Mouse (Mus musculus): Measurements from ENCODE around the gene Snrpg.

Gene Snrpg

DNA sequence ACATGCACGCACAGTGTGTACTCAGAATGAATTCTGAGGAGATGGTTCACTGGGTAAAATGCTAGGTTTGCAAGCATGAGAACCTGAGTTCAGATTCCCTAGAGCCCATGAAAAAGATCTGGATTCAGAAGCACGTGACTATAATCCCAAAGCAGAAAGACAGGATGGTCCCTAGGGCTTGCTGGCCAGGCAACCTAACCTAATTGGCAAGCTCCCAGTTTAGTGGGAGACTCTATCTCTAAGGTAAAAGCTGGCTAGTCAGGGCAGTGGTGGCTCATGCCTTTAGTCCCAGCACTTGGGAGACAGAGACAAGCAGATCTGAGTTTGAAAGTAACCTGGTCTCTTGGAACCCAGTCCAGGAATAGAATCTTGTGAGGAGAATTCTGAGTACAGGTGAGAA, 27.9 kb downstream of the Snrpg start:
- no peak for DNase-seq (ENCODE audit: low read depth, low spot score)

DNA sequence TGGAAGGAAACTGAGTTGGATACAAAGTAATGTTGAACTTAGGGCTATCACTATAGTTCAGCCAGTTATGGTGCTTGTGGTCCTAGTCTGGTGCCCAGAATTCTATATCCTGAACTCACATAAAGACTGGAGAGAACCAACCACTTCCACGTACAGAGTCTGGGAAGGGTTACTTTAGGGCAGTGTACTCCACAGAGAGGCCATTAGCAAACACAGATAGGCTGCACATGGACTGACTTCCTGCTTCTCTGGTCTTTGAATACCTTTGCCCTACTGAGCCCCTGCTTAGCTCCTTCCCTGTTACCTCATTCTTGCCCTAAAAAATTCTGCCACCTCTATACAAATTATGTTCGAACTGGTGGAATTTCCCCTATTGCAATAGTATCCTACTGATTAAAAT, 28.9 kb downstream of the Snrpg start:
- DNase-seq (ENCODE audit: low read depth, low spot score) = no peak

DNA sequence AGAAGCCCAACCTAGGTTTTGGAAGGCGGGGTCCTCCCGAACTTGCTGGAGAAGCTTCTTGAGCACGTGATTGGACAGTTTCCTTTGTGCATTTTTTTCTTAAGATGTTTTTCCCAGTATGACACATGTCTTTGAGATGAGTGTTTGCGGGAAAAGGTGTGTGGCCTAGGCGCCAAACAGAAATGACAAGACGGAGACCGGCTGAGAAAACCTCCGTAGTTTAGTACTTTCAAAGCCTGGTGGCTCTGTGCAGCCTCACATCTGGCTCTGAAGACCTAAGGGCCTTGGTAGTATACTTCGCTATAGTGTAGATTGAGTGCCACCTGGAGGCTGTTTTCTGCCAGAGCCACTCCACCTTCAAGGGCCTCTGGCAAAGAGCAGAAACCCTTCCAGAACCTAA, 29.9 kb downstream of the Snrpg start:
- DNase-seq (ENCODE audit: low read depth, low spot score) = peak; percentile 86

DNA sequence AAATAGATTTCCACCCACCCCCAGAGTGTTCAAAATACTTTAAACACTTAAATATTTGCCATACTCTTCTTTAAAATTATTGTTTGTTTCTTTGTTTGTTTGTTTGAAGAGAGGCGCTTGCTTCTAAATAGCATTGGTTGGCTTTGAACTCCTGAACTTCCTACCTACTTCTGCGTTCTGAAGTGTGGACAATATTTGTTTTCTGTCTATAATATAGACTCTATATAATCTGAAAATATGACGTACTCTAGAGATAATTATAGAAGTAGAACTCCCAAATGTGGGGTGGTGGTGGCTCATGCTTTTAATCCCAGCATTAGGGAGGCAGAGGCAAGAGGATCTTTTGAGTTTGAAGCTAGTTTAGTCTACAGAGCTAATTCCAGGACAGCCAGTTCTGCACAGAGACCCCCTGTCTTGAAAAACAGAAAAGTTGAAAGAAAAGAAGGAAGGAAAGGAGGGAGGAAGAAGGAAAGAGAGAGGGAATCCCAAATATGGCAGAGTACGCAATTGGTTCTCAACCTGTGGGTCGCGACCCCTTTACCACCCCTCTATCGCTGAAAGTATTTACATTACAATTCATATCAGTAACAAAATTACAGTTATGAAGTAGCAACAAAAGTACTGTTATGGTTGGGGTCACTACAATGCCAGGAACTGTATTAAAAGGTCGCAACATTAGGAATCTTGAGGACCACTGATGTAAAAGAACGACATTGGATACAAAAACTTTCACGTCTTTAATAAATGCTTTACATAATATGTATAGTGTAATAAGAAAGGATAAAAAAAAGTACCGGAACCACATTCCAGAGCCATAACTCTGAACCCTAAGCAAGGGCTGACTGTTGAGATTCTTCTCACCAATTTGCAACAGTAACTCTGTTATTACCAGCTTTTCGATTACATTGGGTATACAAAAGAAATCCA, 31.8 kb downstream of the Snrpg start:
- no peak for DNase-seq (ENCODE audit: low read depth, low spot score)

DNA sequence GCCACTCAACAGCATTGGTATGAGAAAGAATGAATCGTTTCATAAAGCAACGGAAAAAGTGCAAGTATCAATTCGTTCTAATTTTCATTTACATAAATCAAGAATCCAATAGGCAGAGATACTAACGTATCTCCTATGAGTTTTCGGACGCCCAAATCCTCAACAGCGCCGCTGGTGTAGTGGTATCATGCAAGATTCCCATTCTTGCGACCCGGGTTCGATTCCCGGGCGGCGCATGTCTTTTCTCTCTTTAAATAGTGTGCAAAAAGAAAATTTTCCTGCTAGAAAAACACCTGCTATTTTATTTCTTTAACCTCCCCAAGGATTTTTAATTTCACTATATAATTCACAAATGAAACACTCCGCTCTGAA, 32.6 kb downstream of the Snrpg start:
- no peak for DNase-seq (ENCODE audit: low read depth, low spot score)

DNA sequence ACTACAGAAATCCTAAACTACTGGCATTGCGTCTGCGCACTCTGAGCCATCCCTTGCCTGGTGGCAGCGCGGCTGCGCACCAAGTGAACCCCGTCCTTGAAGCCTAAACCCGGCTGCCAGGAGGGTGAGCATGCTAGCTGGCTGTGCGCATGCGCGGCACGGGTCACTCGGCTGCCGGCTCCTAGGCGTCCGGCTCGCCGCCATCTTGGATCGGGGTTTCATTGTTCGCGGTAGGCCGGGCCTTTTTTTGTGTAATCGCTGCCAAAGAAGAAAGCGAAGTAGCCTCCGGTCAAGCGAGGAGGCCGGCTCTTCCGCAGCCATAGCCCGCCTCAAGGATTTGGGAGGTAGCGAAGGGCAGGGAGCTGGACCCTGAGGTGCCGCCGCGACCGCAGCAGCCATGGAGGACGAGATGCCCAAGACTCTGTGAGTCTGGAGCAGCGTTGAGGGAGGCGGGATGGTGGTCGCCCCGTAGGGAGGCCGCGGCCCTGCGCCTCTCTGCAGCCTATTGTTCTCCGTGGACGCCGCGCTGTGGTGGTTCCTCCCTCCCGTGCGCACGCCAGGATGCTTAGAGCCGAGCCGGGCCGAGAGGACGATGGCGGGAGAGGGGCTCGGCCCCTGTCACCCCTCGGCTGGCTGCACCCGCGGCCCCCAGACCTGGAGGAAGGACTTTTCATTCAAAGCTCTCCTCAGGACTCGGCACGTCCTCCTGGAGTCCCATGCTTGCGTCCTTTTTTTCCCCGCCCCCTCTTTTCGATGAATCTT, 33.2 kb downstream of the Snrpg start, which contains the start of gene Tia1:
Gene Tia1, plus strand, starts transcription at position 120 of the 762 bp plus-strand sequence.
- DNase-seq (ENCODE audit: low read depth, low spot score) = peak; percentile 99

DNA sequence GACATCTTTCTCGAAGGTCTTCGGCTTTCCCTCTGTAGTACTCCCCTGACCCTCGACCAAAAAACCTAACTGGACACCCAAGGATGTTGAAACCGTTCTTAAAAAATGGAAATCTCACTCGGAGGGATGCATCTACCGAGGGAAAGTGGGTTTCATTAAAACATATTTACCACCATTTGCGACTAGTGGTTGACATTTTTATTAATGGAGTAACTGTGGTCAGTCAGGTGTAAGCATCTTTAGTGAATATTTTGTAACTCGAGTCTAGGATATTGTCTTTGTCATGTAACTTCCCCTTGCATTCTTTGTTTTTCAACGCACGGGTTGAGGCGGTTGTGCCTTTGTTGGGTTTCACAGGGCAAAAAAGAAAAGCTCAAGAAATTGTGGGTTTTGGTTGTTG, 33.9 kb downstream of the Snrpg start:
- peak; percentile 35 for DNase-seq (ENCODE audit: low read depth, low spot score)

DNA sequence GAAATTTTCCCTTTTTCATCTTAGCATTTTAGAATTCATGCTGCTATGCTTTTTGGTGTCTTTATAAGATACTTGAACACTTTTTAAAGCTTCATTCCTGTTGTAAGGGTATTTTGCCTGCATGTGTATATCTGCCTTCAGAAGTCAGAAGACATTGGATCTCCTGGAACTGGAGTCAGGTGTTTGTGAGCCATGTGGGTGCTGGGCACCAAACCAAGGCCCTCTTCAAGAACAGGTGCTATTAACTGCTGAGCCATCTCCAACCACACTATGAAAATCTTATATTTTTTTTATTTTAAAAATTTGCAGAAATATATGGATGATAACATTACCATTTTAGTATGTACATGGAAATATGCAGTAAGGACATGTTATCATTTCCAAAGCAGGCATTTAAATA, 35.2 kb downstream of the Snrpg start:
- no peak for DNase-seq (ENCODE audit: low read depth, low spot score)

DNA sequence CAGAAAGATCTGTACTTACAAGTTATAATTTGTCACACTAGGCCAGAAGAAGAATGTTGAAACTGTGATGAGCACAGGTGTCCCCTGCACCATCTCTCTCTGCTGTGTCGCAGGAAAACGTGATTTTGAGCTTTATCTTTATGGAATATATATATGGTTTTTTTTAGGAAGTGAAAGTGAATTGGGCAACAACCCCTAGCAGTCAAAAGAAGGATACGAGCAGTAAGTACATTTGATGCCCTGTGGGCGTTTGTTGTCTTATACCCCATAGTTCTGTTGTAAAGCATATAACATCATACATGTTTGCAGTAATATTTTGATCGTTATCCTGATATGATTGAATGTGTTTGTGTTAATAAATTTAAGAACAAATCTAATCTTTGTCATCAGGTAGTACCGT, 47.6 kb downstream of the Snrpg start:
- DNase-seq (ENCODE audit: low read depth, low spot score) = no peak

DNA sequence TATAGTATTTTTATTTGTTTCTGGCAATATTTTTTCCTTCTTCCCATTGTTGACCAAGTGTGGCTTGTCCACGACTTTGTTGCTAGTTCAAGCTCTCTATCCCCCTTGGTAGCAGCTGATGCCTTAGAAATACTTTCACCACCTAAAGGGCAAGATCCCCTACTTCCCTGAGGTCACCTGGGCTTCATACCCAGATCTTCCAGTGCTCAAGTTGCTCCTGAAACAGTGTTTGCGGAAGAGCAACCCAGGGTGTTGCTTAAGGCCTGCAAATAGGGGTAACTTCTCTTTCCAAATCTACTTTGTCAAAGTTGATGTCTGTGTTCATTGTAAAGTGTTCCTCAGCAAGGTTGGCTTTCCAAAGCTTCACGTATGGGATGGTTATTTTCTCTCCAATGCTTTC, 48.1 kb downstream of the Snrpg start:
- DNase-seq (ENCODE audit: low read depth, low spot score) = no peak

DNA sequence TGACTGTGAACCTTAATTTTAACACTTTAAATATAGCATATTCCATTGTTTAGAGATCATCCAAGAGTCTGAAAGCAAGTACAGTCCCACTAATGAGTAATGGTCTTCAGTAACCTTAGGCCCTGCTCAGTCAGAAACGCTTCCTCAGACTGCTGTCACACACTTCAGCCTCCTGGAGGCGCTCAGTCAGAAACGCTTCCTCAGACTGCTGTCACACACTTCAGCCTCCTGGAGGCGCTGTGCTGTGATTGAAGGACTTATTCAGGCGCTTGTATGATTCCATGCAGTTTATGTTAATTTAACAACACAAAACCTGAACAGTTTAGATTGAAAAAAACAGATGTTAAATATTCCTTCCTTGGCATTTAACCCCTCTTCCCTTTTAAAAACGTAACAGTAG, 49.4 kb downstream of the Snrpg start:
- DNase-seq (ENCODE audit: low read depth, low spot score) = peak; percentile 88

DNA sequence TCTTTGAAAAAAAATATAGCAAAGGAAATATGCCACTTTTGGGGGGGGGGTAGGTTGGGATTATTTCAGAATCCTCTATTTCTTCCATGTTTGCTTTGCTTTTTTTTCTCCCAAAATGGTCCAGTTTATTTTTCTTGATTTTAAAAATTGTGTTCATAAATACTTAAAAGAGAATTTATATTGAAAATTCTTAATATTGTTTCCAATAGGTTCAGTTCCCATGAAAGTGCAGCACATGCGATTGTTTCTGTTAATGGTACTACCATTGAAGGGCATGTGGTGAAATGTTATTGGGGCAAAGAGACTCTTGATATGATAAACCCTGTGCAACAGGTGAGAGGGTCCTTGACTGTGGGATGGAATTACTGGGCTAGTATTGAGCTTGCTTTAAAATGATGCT, 55.3 kb downstream of the Snrpg start, which contains the start of gene Gm44790:
Gene Gm44790, plus strand, starts transcription at position 301 of the 400 bp plus-strand sequence.
- DNase-seq (ENCODE audit: low read depth, low spot score) = no peak
